Mouse (Mus musculus) CH12.LX (cell line): ENCODE data around the gene Tmem233. TPM values are rescaled to one million over a fixed set of nuclear protein-coding genes. Genes with fewer than 3 reads are reported as not detected.

Experiments
- DNase-seq: peaks from one replicate; pipeline ENCODE4 v3.0.0-alpha.2; 2013; ENCODE audit errors: extremely low read depth
- H3K27ac ChIP-seq: 2 replicates; pipeline ENCODE4 v1.5.1; 2012; ENCODE audit warnings: low read depth, mild to moderate bottlenecking, control low read depth, moderate library complexity; ENCODE audit not compliant: insufficient read depth
- H3K27me3 ChIP-seq: replicated peaks from 2 replicates; pipeline ENCODE3; 2012; ENCODE audit warnings: inconsistent platforms
- H3K36me3 ChIP-seq, 2 experiments: replicated peaks in 1 of 2; 2 replicates each; pipeline versions ENCODE3 to v1.6.1; 2012; ENCODE audit warnings: inconsistent platforms in 1 of 2, low read length in 1 of 2, mild to moderate bottlenecking in 1 of 2, mixed read lengths in 1 of 2, moderate library complexity in 1 of 2; ENCODE audit not compliant: control insufficient read depth in 1 of 2, insufficient read depth in 1 of 2
- H3K4me1 ChIP-seq, 2 experiments: 2 replicates each; pipeline ENCODE4 v1.6.1; 2012; ENCODE audit warnings: inconsistent platforms in 1 of 2, moderate library complexity in 1 of 2; ENCODE audit not compliant: insufficient read depth in 2 of 2, control insufficient read depth in 1 of 2
- H3K4me2 ChIP-seq: 2 replicates; pipeline ENCODE4 v1.6.1; 2012; ENCODE audit warnings: low read depth, mild to moderate bottlenecking, control low read depth; ENCODE audit not compliant: poor library complexity, insufficient read depth, severe bottlenecking
- H3K4me3 ChIP-seq, 3 experiments: fragments of 150-350 bp in 1 of 3; sonication (generic) in 1 of 3; replicated peaks in 1 of 3; 2 replicates each; pipeline versions ENCODE3 to v1.5.1; 2011 to 2012; ENCODE audit warnings: low read depth in 2 of 3, low read length in 2 of 3, mild to moderate bottlenecking in 2 of 3, moderate library complexity in 2 of 3, control low read depth in 1 of 3, improper control_type of control experiment in 1 of 3, inconsistent platforms in 1 of 3, mixed read lengths in 1 of 3; ENCODE audit not compliant: poor library complexity in 1 of 3
- H3K79me2 ChIP-seq: replicated peaks from 2 replicates; pipeline ENCODE4 v1.6.1; 2012; ENCODE audit warnings: mild to moderate bottlenecking, moderate library complexity; ENCODE audit not compliant: control insufficient read depth, poor library complexity, insufficient read depth, severe bottlenecking; ENCODE audit errors: extremely low read depth
- H3K9ac ChIP-seq: 2 replicates; pipeline ENCODE4 v1.6.1; 2012; ENCODE audit warnings: low read depth, mild to moderate bottlenecking, control low read depth, moderate library complexity; ENCODE audit not compliant: insufficient read depth
- H3K9me3 ChIP-seq: replicated peaks from 2 replicates; pipeline ENCODE3; 2012; ENCODE audit warnings: low read length, inconsistent platforms, mixed read lengths
- CHD1 ChIP-seq: IDR thresholded peaks from 2 replicates; pipeline ENCODE4 v1.6.1; 2012; ENCODE audit warnings: low read depth, low read length, improper control_type of control experiment, inconsistent platforms
- E2F4 ChIP-seq: IDR thresholded peaks from 2 replicates; pipeline ENCODE4 v1.6.1; 2011; ENCODE audit warnings: low read depth, low read length, improper control_type of control experiment; ENCODE audit not compliant: insufficient replicate concordance
- ELF1 ChIP-seq: IDR thresholded peaks from 2 replicates; pipeline ENCODE4 v1.6.1; 2014; ENCODE audit warnings: low read depth, mild to moderate bottlenecking, inconsistent platforms, low read length, improper control_type of control experiment
- EP300 ChIP-seq: IDR thresholded peaks from 2 replicates; pipeline ENCODE4 v1.6.1; 2011; ENCODE audit warnings: low read length, improper control_type of control experiment
- KAT2A ChIP-seq: IDR thresholded peaks from 2 replicates; pipeline ENCODE4 v1.6.1; 2012; ENCODE audit warnings: low read length, improper control_type of control experiment, inconsistent platforms; ENCODE audit not compliant: insufficient replicate concordance
- MAFK ChIP-seq: IDR thresholded peaks from 2 replicates; pipeline ENCODE4 v1.6.1; 2011; ENCODE audit warnings: low read length, improper control_type of control experiment; ENCODE audit not compliant: insufficient replicate concordance
- MEF2A ChIP-seq: IDR thresholded peaks from 2 replicates; pipeline ENCODE4 v1.6.1; 2014; ENCODE audit warnings: low read depth, mild to moderate bottlenecking, inconsistent platforms, low read length, improper control_type of control experiment, borderline replicate concordance
- MXI1 ChIP-seq: IDR thresholded peaks from 2 replicates; pipeline ENCODE4 v1.6.1; 2011; ENCODE audit warnings: mild to moderate bottlenecking, low read depth, low read length, improper control_type of control experiment
- MYC ChIP-seq: IDR thresholded peaks from 2 replicates; pipeline ENCODE4 v1.6.1; 2011; ENCODE audit warnings: low read depth, mild to moderate bottlenecking, improper control_type of control experiment, low read length
- NELFE ChIP-seq: IDR thresholded peaks from 2 replicates; pipeline ENCODE4 v1.6.1; 2011; ENCODE audit warnings: low read depth, low read length, improper control_type of control experiment
- NRF1 ChIP-seq: IDR thresholded peaks from 2 replicates; pipeline ENCODE4 v1.6.1; 2014; ENCODE audit warnings: low read depth, mild to moderate bottlenecking, inconsistent platforms, low read length, improper control_type of control experiment, moderate library complexity
- SMC3 ChIP-seq: IDR thresholded peaks from 2 replicates; pipeline ENCODE4 v1.6.1; 2011; ENCODE audit warnings: low read depth, low read length, improper control_type of control experiment
- TBP ChIP-seq: conservative IDR thresholded peaks from 2 replicates; pipeline ENCODE4 v1.6.1; 2011; ENCODE audit warnings: low read depth, low read length, improper control_type of control experiment
- TCF12 ChIP-seq: IDR thresholded peaks from 2 replicates; pipeline ENCODE4 v1.6.1; 2014; ENCODE audit warnings: low read depth, mild to moderate bottlenecking, inconsistent platforms, low read length, improper control_type of control experiment
- UBTF ChIP-seq: IDR thresholded peaks from 2 replicates; pipeline ENCODE4 v1.6.1; 2012; ENCODE audit warnings: low read depth, mild to moderate bottlenecking, inconsistent platforms, low read length, improper control_type of control experiment, moderate library complexity
- USF2 ChIP-seq: conservative IDR thresholded peaks from 2 replicates; pipeline ENCODE4 v1.6.1; 2011; ENCODE audit warnings: low read depth, low read length, improper control_type of control experiment
- ZC3H11A ChIP-seq: IDR thresholded peaks from 2 replicates; pipeline ENCODE4 v1.6.1; 2012; ENCODE audit warnings: low read depth, mild to moderate bottlenecking, inconsistent platforms, low read length, improper control_type of control experiment
- dilution Hi-C: fragments of 300-500 bp; cut with MboI; formaldehyde crosslinking; loops from 2 replicates; pipeline ENCODE4 v1.14.3; 2020; ENCODE audit warnings: low sequenced_read_pairs; ENCODE audit not compliant: extremely low pct_unique_long_range_greater_than_20kb, extremely low pct_ligation_motif_present
- in situ Hi-C: fragments of 300-500 bp; cut with MboI; formaldehyde crosslinking; loops from 3 replicates; pipeline ENCODE4 v1.14.3; 2019; ENCODE audit warnings: low sequenced_read_pairs, low pct_ligation_motif_present, low pct_unique_long_range_greater_than_20kb, mixed read lengths
- polyA plus RNA-seq: library from polyadenylated mRNA; unstranded; fragments of >175 nt; gene quantifications from 2 replicates; pipeline ENCODE4 v1.2.1, GENCODE M21; 2012; ENCODE audit warnings: low read depth; ENCODE audit not compliant: insufficient read length
- total RNA-seq, 2 experiments: library from RNA; depleted of rRNA; stranded (reverse); fragments of 300-350 nt in 1 of 2; fragments of >200 nt in 1 of 2; gene quantifications; 2 replicates each; pipeline ENCODE4 v1.2.3; 2012 to 2014

Tmem233 gene
- total and polyA plus RNA-seq, 3 experiments, result not detected

- TF ChIP-seq SMC3, result no peak
- TF ChIP-seq NELFE, result no peak
- no peak for TF ChIP-seq MYC
- TF ChIP-seq MXI1, result no peak
- TF ChIP-seq ZC3H11A, result no peak
- TF ChIP-seq MAFK, result no peak
- dilution Hi-C loops, result no loop called here
- DNase-seq, result no peak
- Histone ChIP-seq H3K27ac (no peak overlapping the region), H3K4me1 (no peaks in the 10 kb centered on the region), H3K4me3 (no peak overlapping the region), H3K9me3 (peaks cover 81% of the 10 kb centered on the region), H3K4me2 (no peak overlapping the region), H3K27me3 (no peaks in the 10 kb centered on the region), H3K9ac (no peak overlapping the region), H3K79me2 (no peaks in the 10 kb centered on the region), H3K36me3 (no peaks in the 10 kb centered on the region)
- in situ Hi-C loops, result no loop called here
Measured at GRCm38 (mm10) chr5:116082241-116082900, 673 bp downstream of the Tmem233 start.

GRCm38 (mm10) chr5:116081616-116082015, 1.4 kb downstream of the Tmem233 start:
- Histone ChIP-seq H3K36me3 (no peaks in the 10 kb centered on the region), H3K27me3 (no peaks in the 10 kb centered on the region), H3K4me1 (no peaks in the 10 kb centered on the region), H3K4me3 (no peak overlapping the region), H3K9ac (no peak overlapping the region), H3K79me2 (no peaks in the 10 kb centered on the region), H3K4me2 (no peak overlapping the region), H3K9me3 (peaks cover 80% of the 10 kb centered on the region), H3K27ac (no peak overlapping the region)
- DNase-seq, result no peak
- dilution Hi-C loops (no loop called here), in situ Hi-C loops (no loop called here)
- TF ChIP-seq KAT2A (no peak), MEF2A (no peak), NRF1 (no peak), CHD1 (no peak), EP300 (no peak), NELFE (no peak), TCF12 (no peak), UBTF (no peak), USF2 (no peak), ZC3H11A (no peak), TBP (no peak), ELF1 (no peak), E2F4 (no peak)
